8 mouse cellular contexts compared by ENCODE assay signal in the genomic region with DNA sequence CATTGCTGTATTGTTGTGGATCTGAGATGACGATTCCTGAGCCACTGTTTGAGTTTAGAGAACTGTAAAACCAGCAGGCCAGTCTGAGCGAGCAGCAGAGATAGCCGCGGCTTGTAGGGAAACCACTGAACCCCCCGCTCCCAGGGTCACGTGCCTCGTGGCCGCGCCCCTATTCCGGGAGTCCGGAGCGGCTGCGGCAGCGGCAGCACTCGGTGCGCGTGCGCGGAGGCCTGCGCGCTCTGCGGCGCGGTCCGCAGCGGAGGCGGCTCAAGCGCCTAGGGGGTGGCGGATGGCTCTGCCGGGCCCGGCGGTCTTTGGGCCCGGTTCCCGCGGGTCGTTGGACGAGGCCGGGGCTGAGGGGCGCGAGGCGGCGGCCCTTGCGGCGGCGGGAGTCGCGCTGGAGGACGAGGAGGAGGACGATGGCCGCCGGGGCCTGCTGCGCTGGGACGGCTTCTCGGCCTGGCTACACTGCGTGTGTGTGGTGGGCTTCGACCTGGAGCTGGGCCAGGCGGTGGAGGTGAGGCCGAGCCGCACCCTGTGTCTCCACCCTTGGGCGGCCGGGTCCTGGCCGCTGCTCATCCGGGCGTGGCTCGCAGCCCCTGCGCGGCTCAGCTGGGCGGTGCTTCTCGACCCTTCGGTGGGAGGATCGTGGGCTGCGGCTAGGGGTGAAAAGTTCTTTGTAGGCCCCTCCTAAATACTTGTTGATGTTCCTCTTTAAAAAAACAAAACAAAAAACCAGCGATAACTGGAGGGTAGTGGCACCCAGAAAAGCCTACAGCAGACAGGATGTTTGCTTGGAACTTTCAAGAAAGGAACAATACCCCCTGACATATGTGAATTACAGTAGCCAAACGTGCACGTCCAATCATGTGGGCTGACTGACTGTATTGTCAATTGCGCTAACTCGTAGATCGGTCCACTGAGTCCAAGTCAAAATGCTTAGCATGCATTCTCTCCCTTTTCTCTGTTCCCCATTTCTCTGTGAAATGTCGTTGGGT. TPM values are rescaled to one million over a fixed set of nuclear protein-coding genes. Genes with fewer than 3 reads are reported as not detected.
DNase-seq lines count a peak whose midpoint lies in the region; ATAC-seq and TF ChIP-seq lines count a peak whose summit lies in the region.

No protein-coding gene starts in this region.

- H3K27ac ChIP-seq in cortical plate, adult 2 months (ENCODE audit: insufficient read depth, low read length): peak overlapping the region; percentile 99

- TF ChIP-seq CTCF in cortical plate, adult 2 months (IDR thresholded peaks at IDR 0.05; ENCODE audit: extremely low read depth, insufficient read depth, low read length): no peak

- peak; percentile 75 for ATAC-seq in activated CD4-positive, CD25-positive, alpha-beta regulatory T cell, adult 4 months
- peak; percentile 70 for ATAC-seq in inflammation-experienced regulatory T-cells, adult 6 months
- peak; percentile 86 for ATAC-seq in megakaryocyte-erythroid progenitor cell, adult 5-6 weeks (replicated peaks; ENCODE audit: low FRiP score, low TSS enrichment, poor library complexity, severe bottlenecking)

- H3K4me3 ChIP-seq in cortical plate, adult 2 months (ENCODE audit: insufficient read depth, low read length): peak overlapping the region; percentile 88

- intact Hi-C loops in left cerebral cortex, postnatal 10 days (cut with DNase I): loop anchor here (5.0 kb wide), 2 partner anchors 47 to 92 kb away; a partner anchor contains a TSS

- TF ChIP-seq POLR2A in cortical plate, adult 2 months (IDR thresholded peaks at IDR 0.05; ENCODE audit: extremely low read depth, insufficient read depth, low read length): peak; percentile 72

- H3K4me1 ChIP-seq in cortical plate, adult 2 months (ENCODE audit: control insufficient read depth, insufficient read depth, low read length): peaks cover 6% of the 10 kb centered on the region; the same call in 1 of the 2 replicates

- DNase-seq in gastrocnemius, postnatal 10 days: peak; percentile 89
- DNase-seq in left cerebral cortex, postnatal 10 days (ENCODE audit: extremely low spot score in 1 of 2, low spot score in 2 of 2): peak; percentile 78 to 95
- DNase-seq in right cerebral cortex, postnatal 25 days: peak; percentile 88
- DNase-seq in urinary bladder, postnatal 4 days (ENCODE audit: low spot score in 2 of 2): peak; percentile 85 to 89

RNA-seq across cellular contexts. Expression of a gene that starts 6.0 kb away (rescaled TPM):
- 1 to 10 TPM; 3.8 to 4.8 TPM for polyA plus RNA-seq in activated CD4-positive, CD25-positive, alpha-beta regulatory T cell, adult 4 months (2017; shearing (Covaris generic))
- 21.5 and 22.2 TPM in 2 replicates for polyA plus RNA-seq in cortical plate, adult 2 months (2012; rRNA removed)
- 10 to 100 TPM; 13.9 to 19.1 TPM for total RNA-seq in gastrocnemius, postnatal 10 days (2021)
- 1 to 10 TPM; 3.3 to 7.0 (median 3.4) TPM for polyA plus RNA-seq in inflammation-experienced regulatory T-cells, adult 6 months (2017; shearing (Covaris generic))
- 10 to 100 TPM; 24.4 to 25.4 TPM for total RNA-seq in left cerebral cortex, postnatal 10 days (2021)
- total RNA-seq in megakaryocyte-erythroid progenitor cell, adult 5-6 weeks (2014; fragmentation: Nextera tagmentation): 33.8 and 34.2 TPM in 2 replicates
- total RNA-seq in megakaryocyte-erythroid progenitor cell, adult 5-6 weeks (2017): 34.6 and 45.4 TPM in 2 replicates

RNA-seq across cellular contexts. Expression of a gene that starts 44.9 kb away (rescaled TPM):
- polyA plus RNA-seq in activated CD4-positive, CD25-positive, alpha-beta regulatory T cell, adult 4 months (2017; shearing (Covaris generic)): 10 to 100 TPM; 14.7 to 20.5 TPM
- 57.3 and 59.7 TPM in 2 replicates for polyA plus RNA-seq in cortical plate, adult 2 months (2012; rRNA removed)
- total RNA-seq in gastrocnemius, postnatal 10 days (2021): 100 to 1,000 TPM; 111 to 113 TPM
- 10 to 100 TPM; 17.6 to 23.4 (median 19.2) TPM for polyA plus RNA-seq in inflammation-experienced regulatory T-cells, adult 6 months (2017; shearing (Covaris generic))
- 10 to 100 TPM; 83.3 to 83.9 TPM for total RNA-seq in left cerebral cortex, postnatal 10 days (2021)
- 62.0 and 81.1 TPM in 2 replicates for total RNA-seq in megakaryocyte-erythroid progenitor cell, adult 5-6 weeks (2014; fragmentation: Nextera tagmentation)
- total RNA-seq in megakaryocyte-erythroid progenitor cell, adult 5-6 weeks (2017): 86.4 and 97.3 TPM in 2 replicates

RNA-seq across cellular contexts. Expression of a gene that starts 58.2 kb away (rescaled TPM):
- polyA plus RNA-seq in activated CD4-positive, CD25-positive, alpha-beta regulatory T cell, adult 4 months (2017; shearing (Covaris generic)): 100 to 1,000 TPM; 244 to 255 TPM
- 91.8 and 95.9 TPM in 2 replicates for polyA plus RNA-seq in cortical plate, adult 2 months (2012; rRNA removed)
- 100 to 1,000 TPM in 1 of 2 experiments, 10 to 100 TPM in 1; 90.0 to 126 TPM for total RNA-seq in gastrocnemius, postnatal 10 days (2021)
- polyA plus RNA-seq in inflammation-experienced regulatory T-cells, adult 6 months (2017; shearing (Covaris generic)): 100 to 1,000 TPM; 244 to 322 (median 274) TPM
- 100 to 1,000 TPM; 154 to 157 TPM for total RNA-seq in left cerebral cortex, postnatal 10 days (2021)
- total RNA-seq in megakaryocyte-erythroid progenitor cell, adult 5-6 weeks (2014; fragmentation: Nextera tagmentation): 122 TPM in 2 replicates
- total RNA-seq in megakaryocyte-erythroid progenitor cell, adult 5-6 weeks (2017): 69.3 and 73.4 TPM in 2 replicates

Comparison
In these comparisons a context has a peak if more than half of its experiments do, and no peak if none do; other contexts are left out.
1. Peak in every context shown above with its lines: DNase-seq, ATAC-seq, H3K4me3 ChIP-seq and H3K27ac ChIP-seq.